Mouse (Mus musculus) lung, postnatal 0 days (tissue): ENCODE data around the gene Irf8. TPM values are rescaled to one million over a fixed set of nuclear protein-coding genes. Genes with fewer than 3 reads are reported as not detected.

Experiments
- ATAC-seq: fragments of 200-750 bp; cut with Nextera tagmentation; 2 replicates; pipeline ENCODE4 v1.8.0; 2017; ENCODE audit warnings: moderate library complexity
- DNase-seq: peaks from one replicate; pipeline ENCODE4 v3.0.0-alpha.2; 2016; ENCODE audit warnings: low spot score
- H3K27ac ChIP-seq: fragments of 300-500 bp; sonication (generic); 2 replicates; pipeline ENCODE4 v1.5.1; 2014; ENCODE audit warnings: antibody characterized with exemption, mild to moderate bottlenecking, low read length, mixed read lengths
- H3K27me3 ChIP-seq: fragments of 300-500 bp; sonication (generic); replicated peaks from 2 replicates; pipeline ENCODE4 v1.6.1; 2014; ENCODE audit warnings: low read length, mixed read lengths; ENCODE audit not compliant: insufficient read depth
- H3K36me3 ChIP-seq: fragments of 300-500 bp; sonication (generic); 2 replicates; pipeline ENCODE4 v1.6.1; 2014; ENCODE audit warnings: low read length, mixed read lengths; ENCODE audit not compliant: insufficient read depth
- H3K4me1 ChIP-seq: fragments of 300-500 bp; sonication (generic); 2 replicates; pipeline ENCODE4 v1.6.1; 2014; ENCODE audit warnings: antibody characterized with exemption, low read depth, low read length, mixed read lengths; ENCODE audit not compliant: insufficient read depth
- H3K4me2 ChIP-seq: fragments of 300-500 bp; sonication (generic); replicated peaks from 2 replicates; pipeline ENCODE4 v1.6.1; 2014; ENCODE audit warnings: low read depth, mild to moderate bottlenecking, low read length, moderate library complexity, mixed read lengths
- H3K4me3 ChIP-seq: fragments of 300-500 bp; sonication (generic); 2 replicates; pipeline ENCODE4 v1.5.1; 2014; ENCODE audit warnings: low read depth, low read length
- H3K9ac ChIP-seq: fragments of 300-500 bp; sonication (generic); replicated peaks from 2 replicates; pipeline ENCODE4 v1.6.1; 2014; ENCODE audit warnings: low read depth, mild to moderate bottlenecking
- H3K9me3 ChIP-seq: fragments of 300-500 bp; sonication (generic); 2 replicates; pipeline ENCODE4 v1.6.1; 2016; ENCODE audit warnings: low read length, mixed read lengths
- CTCF ChIP-seq: IDR thresholded peaks from 2 replicates; pipeline ENCODE4 v1.5.1; 2016; ENCODE audit warnings: antibody characterized with exemption, mild to moderate bottlenecking
- EP300 ChIP-seq: IDR thresholded peaks from 2 replicates; pipeline ENCODE4 v1.6.1; 2016; ENCODE audit warnings: antibody characterized with exemption, mild to moderate bottlenecking, control low read depth
- WGBS: fragments of 180-500 bp; shearing (Covaris S2); extraction: QIAGEN DNeasy Blood & Tissue Kit; methylation state at CpG from one replicate; pipeline ENCODE4 v1.1.7; 2014; 5-methylcytosine and 5-hydroxymethylcytosine counted together
- polyA plus RNA-seq: library from polyadenylated mRNA; unstranded; fragments of >200 nt; fragmentation: Nextera tagmentation; extraction: Ambion mirVana; gene quantifications from 2 replicates; pipeline ENCODE4 v1.2.1, GENCODE M21; 2015

Irf8 gene
- polyA plus RNA-seq, 1 experiment from 2014 or later, result 36.4 TPM

DNA sequence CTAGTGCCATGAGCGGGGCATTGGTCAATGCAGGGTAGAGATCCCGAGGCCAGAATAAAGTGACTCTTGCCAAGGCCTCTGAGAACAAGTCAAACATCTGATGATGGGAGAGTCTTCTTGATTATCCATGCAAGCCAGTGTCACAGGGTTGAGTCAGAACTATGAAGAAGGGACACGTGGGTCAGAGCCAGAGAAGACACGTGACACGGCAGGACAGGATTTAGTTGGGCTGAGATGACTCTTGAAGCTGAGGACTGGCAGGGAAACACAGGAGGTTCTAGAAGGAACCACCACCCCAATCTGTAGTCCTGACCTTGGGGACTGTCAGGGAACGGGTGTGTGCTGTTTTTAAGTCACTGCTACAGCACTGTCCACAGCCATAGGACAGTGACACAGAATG, 23.7 kb downstream of the Irf8 start:
- no peak overlapping the region for H3K27ac ChIP-seq
- no peaks in the 10 kb centered on the region for H3K36me3 ChIP-seq
- TF ChIP-seq EP300 (no peak), CTCF (no peak)
- no peaks in the 10 kb centered on the region for H3K4me1 ChIP-seq
- H3K4me2 ChIP-seq, result no peak overlapping the region
- H3K27me3 ChIP-seq, result no peaks in the 10 kb centered on the region
- H3K9ac ChIP-seq, result no peak overlapping the region
- H3K4me3 ChIP-seq, result no peak overlapping the region
- 82% methylated on average over 6 of the region's 6 CpGs for WGBS
- H3K9me3 ChIP-seq, result no peaks in the 10 kb centered on the region
- DNase-seq (no peak), ATAC-seq (no peak)

GRCm38 (mm10) chr8:120760341-120761215, 24.4 kb downstream of the Irf8 start:
- DNase-seq, result no peak
- 73% methylated on average over 19 of the region's 19 CpGs for WGBS
- H3K4me1 ChIP-seq, result no peaks in the 10 kb centered on the region
- no peaks in the 10 kb centered on the region for H3K9me3 ChIP-seq
- H3K4me2 ChIP-seq, result no peak overlapping the region
- no peaks in the 10 kb centered on the region for H3K36me3 ChIP-seq
- TF ChIP-seq EP300 (no peak), CTCF (no peak)
- H3K4me3 ChIP-seq, result no peak overlapping the region
- no peaks in the 10 kb centered on the region for H3K27me3 ChIP-seq
- no peak overlapping the region for H3K27ac ChIP-seq
- ATAC-seq, result no peak
- H3K9ac ChIP-seq, result no peak overlapping the region

DNA sequence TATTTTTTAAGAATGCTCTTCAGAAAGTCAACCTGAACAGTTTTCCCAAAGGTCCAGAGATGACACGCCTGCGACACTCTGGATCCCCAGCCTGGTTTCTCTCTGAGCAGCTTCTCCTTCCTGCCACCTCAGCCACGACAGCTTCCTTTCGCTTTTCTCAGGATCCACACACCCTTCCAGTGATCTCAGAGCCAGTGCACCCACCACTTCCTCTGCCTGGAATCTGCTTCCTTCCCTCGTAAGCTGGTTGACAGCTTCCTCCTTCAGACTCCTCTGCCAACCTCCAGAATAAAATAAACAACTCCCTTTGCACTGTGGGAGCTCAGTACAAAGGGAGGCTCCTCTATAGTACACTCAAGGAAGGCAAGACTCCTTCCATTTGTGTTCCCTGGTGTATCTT, 27.1 kb downstream of the Irf8 start:
- no peak overlapping the region for H3K4me3 ChIP-seq
- 24% methylated on average over 5 of the region's 5 CpGs for WGBS
- peak; percentile 88 for ATAC-seq

GRCm38 (mm10) chr8:120764638-120765037, 28.5 kb downstream of the Irf8 start:
- Histone ChIP-seq H3K27ac (no peak overlapping the region), H3K9me3 (no peaks in the 10 kb centered on the region), H3K9ac (no peak overlapping the region), H3K4me2 (no peak overlapping the region), H3K27me3 (no peaks in the 10 kb centered on the region; the same call in 1 of the 2 replicates), H3K4me3 (no peak overlapping the region), H3K36me3 (no peaks in the 10 kb centered on the region), H3K4me1 (no peaks in the 10 kb centered on the region)
- ATAC-seq (no peak), DNase-seq (no peak)
- TF ChIP-seq CTCF (no peak), EP300 (no peak)

More for the DNA sequence above, 27.1 kb downstream of the Irf8 start:
- H3K36me3 ChIP-seq, result no peaks in the 10 kb centered on the region
- H3K27me3 ChIP-seq, result no peaks in the 10 kb centered on the region; the same call in 1 of the 2 replicates
- H3K9me3 ChIP-seq, result no peaks in the 10 kb centered on the region
- no peak overlapping the region for H3K4me2 ChIP-seq
- TF ChIP-seq CTCF (no peak), EP300 (peak; percentile 64; the same call in 1 of the 2 replicates)
- peak; percentile 73 for DNase-seq
- H3K9ac ChIP-seq, result no peak overlapping the region
- H3K4me1 ChIP-seq, result no peaks in the 10 kb centered on the region
- 0 out of 2 replicates have a peak overlapping the region, but pooled peaks have one; percentile 38 for H3K27ac ChIP-seq

- Histone ChIP-seq H3K27ac (no peak overlapping the region), H3K4me1 (no peaks in the 10 kb centered on the region), H3K4me2 (no peak overlapping the region), H3K4me3 (no peak overlapping the region), H3K9ac (no peak overlapping the region), H3K9me3 (no peaks in the 10 kb centered on the region), H3K36me3 (no peaks in the 10 kb centered on the region), H3K27me3 (no peaks in the 10 kb centered on the region; the same call in 1 of the 2 replicates)
- no peak for DNase-seq
- no peak for ATAC-seq
- 34% methylated on average over 3 of the region's 3 CpGs for WGBS
- no peak for TF ChIP-seq CTCF
- no peak for TF ChIP-seq EP300
Observed at GRCm38 (mm10) chr8:120766622-120767021, 30.5 kb downstream of the Irf8 start.

- no peaks in the 10 kb centered on the region for H3K9me3 ChIP-seq
- ATAC-seq, result no peak
- H3K4me3 ChIP-seq, result no peak overlapping the region
- H3K4me2 ChIP-seq, result no peak overlapping the region
- WGBS, result 49% methylated on average over 12 of the region's 12 CpGs
- H3K27me3 ChIP-seq, result no peaks in the 10 kb centered on the region; the same call in 1 of the 2 replicates
- no peaks in the 10 kb centered on the region for H3K4me1 ChIP-seq
- H3K36me3 ChIP-seq, result no peaks in the 10 kb centered on the region
- no peak for DNase-seq
- no peak for TF ChIP-seq CTCF
- no peak for TF ChIP-seq EP300
- no peak overlapping the region for H3K27ac ChIP-seq
- no peak overlapping the region for H3K9ac ChIP-seq
Observed at GRCm38 (mm10) chr8:120768454-120769218, 32.5 kb downstream of the Irf8 start.
